ENCODE assay signal across 10 mouse cellular contexts in the genomic region with DNA sequence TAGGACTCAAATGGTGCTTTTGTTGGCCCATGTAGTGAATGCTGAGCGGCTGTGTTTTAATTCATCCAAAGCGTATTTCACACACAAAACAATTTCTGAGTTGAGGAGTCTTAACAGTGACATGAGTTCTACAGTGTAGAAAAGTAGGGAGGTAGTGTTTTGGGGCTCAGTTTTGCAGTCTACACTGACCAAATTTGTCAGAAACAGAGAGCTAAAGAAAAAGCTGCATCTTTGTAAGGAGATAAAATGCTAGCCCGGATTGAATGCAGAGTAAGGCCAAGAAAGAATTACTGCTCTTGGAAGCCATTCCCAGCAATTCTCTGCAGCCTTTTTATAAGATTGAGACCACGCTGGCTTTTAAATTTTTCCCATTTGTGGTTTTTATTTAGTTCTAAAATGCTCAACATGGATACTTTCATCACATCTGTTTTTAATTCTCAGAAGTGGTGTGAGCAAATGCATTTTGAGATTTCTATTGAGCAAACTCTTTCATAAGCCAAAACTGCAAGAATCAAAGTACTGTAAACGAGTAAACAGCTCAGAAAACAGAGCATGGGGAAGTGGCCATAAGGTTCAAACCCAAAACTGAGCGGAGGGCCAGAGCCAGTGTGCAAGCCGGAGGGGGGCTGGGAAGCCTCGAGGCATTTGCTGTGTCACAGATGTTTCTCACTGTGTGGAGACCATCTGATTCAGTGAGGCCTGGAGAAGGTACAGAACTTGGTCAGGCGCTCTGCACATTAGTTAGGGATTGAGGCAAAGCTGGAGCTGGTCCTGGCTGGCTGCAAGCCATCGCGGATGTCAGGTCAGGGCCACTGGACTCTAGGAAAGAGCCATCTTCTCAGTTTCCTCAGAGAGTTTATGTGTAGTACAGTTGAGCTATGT. TPM values are rescaled to one million over a fixed set of nuclear protein-coding genes. Genes with fewer than 3 reads are reported as not detected.
A peak's percentile ranks its signal among the peaks of the same experiment; 100 is the strongest.
DNase-seq lines count a peak whose midpoint lies in the region; ATAC-seq and TF ChIP-seq lines count a peak whose summit lies in the region.
"Had no signal": no experiment of that assay in that cellular context is flagged by ENCODE, and none has a peak within 500 bp of the region (broad histone marks: within the 10 kb centered on the region; RNA-seq: fewer than 3 reads in every experiment).

No protein-coding gene starts in this region.

- TF ChIP-seq POLR2A in spleen, adult 2 months (IDR thresholded peaks at IDR 0.05; ENCODE audit: low read depth, low read length) = no peak

- no peak for TF ChIP-seq EP300 in stomach, postnatal 0 days (optimal IDR thresholded peaks at IDR 0.05)

- no peak overlapping the region for H3K9ac ChIP-seq in stomach, postnatal 0 days (ENCODE audit: low read length)
- H3K9ac ChIP-seq in midbrain, embryonic 15.5 days = no peak overlapping the region

- no peak overlapping the region for H3K4me3 ChIP-seq in spleen, adult 2 months (ENCODE audit: extremely low read depth, insufficient read depth, insufficient read length)
- H3K4me3 ChIP-seq in stomach, postnatal 0 days (ENCODE audit: low read depth, low read length) = no peak overlapping the region
- no peak overlapping the region for H3K4me3 ChIP-seq in left cerebral cortex, adult 2 months
- no peak overlapping the region for H3K4me3 ChIP-seq in midbrain, embryonic 15.5 days
- H3K4me3 ChIP-seq: hindbrain, embryonic 10.5 days had no signal

- H3K27ac ChIP-seq in spleen, adult 2 months (ENCODE audit: insufficient read depth, low read length) = peak overlapping the region; percentile 9; the same call in 1 of the 2 replicates
- H3K27ac ChIP-seq in stomach, postnatal 0 days (replicated peaks) = peak overlapping the region; percentile 63
- no peak overlapping the region for H3K27ac ChIP-seq in left cerebral cortex, adult 2 months
- no peak overlapping the region for H3K27ac ChIP-seq in midbrain, embryonic 15.5 days
- H3K27ac ChIP-seq: hindbrain, embryonic 10.5 days; macrophage had no signal

- no peak for DNase-seq in spleen, adult 2 months (ENCODE audit: low read depth in 1 of 2, low spot score in 2 of 2)
- DNase-seq in spleen, adult 12 weeks (ENCODE audit: low spot score) = no peak
- peak; percentile 68 for DNase-seq in gastrocnemius, postnatal 10 days
- DNase-seq in kidney, postnatal 10 days = peak; percentile 64
- DNase-seq in stomach, postnatal 0 days (ENCODE audit: low spot score) = no peak
- no peak for DNase-seq in left cerebral cortex, adult 2 months (ENCODE audit: extremely low spot score in 1 of 2, low spot score in 2 of 2)
- DNase-seq in thymus, postnatal 0 days (ENCODE audit: low spot score) = no peak

- no peaks in the 10 kb centered on the region for H3K9me3 ChIP-seq in stomach, postnatal 0 days (ENCODE audit: control insufficient read depth, low read length)
- H3K9me3 ChIP-seq in midbrain, embryonic 15.5 days = no peaks in the 10 kb centered on the region
- H3K9me3 ChIP-seq: hindbrain, embryonic 10.5 days had no signal

- H3K4me1 ChIP-seq in spleen, adult 2 months (ENCODE audit: control insufficient read depth, insufficient read depth, insufficient read length) = no peaks in the 10 kb centered on the region
- no peaks in the 10 kb centered on the region for H3K4me1 ChIP-seq in stomach, postnatal 0 days (replicated peaks; ENCODE audit: control insufficient read depth, insufficient read depth)
- no peaks in the 10 kb centered on the region for H3K4me1 ChIP-seq in midbrain, embryonic 15.5 days
- H3K4me1 ChIP-seq: hindbrain, embryonic 10.5 days had no signal

- intact Hi-C loops in left cerebral cortex, adult 2 months (cut with DNase I) = no loop called here

- peaks cover 5% of the 10 kb centered on the region for H3K36me3 ChIP-seq in spleen, adult 2 months (ENCODE audit: control insufficient read depth, insufficient read depth, low read length)
- H3K36me3 ChIP-seq in stomach, postnatal 0 days (ENCODE audit: control insufficient read depth, insufficient read depth, low read length) = no peaks in the 10 kb centered on the region
- H3K36me3 ChIP-seq in midbrain, embryonic 15.5 days (replicated peaks) = no peaks in the 10 kb centered on the region
- H3K36me3 ChIP-seq: hindbrain, embryonic 10.5 days had no signal

- ATAC-seq in stomach, postnatal 0 days (ENCODE audit: low FRiP score, low TSS enrichment) = peak; percentile 45; the same call in 1 of the 2 replicates
- ATAC-seq in midbrain, embryonic 15.5 days (replicated peaks) = no peak

- 88% methylated on average over 11 of the region's 11 CpGs for WGBS in spleen, adult 2 months
- WGBS in stomach, postnatal 0 days = 70% methylated on average over 11 of the region's 11 CpGs
- WGBS in midbrain, embryonic 15.5 days = 83% methylated on average over 11 of the region's 11 CpGs

- no peak overlapping the region for H3K4me2 ChIP-seq in stomach, postnatal 0 days (replicated peaks; ENCODE audit: low read depth)
- no peak overlapping the region for H3K4me2 ChIP-seq in midbrain, embryonic 15.5 days

- H3K27me3 ChIP-seq in spleen, adult 2 months (ENCODE audit: control insufficient read depth, insufficient read depth, low read length) = no peaks in the 10 kb centered on the region
- no peaks in the 10 kb centered on the region for H3K27me3 ChIP-seq in stomach, postnatal 0 days (ENCODE audit: control insufficient read depth, insufficient read depth, low read length)
- no peaks in the 10 kb centered on the region for H3K27me3 ChIP-seq in midbrain, embryonic 15.5 days (replicated peaks)

- no peak for TF ChIP-seq CTCF in spleen, adult 2 months (IDR thresholded peaks at IDR 0.05; ENCODE audit: extremely low read depth, insufficient read depth, insufficient read length, insufficient replicate concordance)
- no peak for TF ChIP-seq CTCF in stomach, postnatal 0 days (IDR thresholded peaks at IDR 0.05; ENCODE audit: low read depth)
- TF ChIP-seq CTCF in left cerebral cortex, adult 2 months (IDR thresholded peaks at IDR 0.05) = no peak

RNA-seq across cellular contexts. Expression of gene Spata5, which starts 17.7 kb away (rescaled TPM):
- 1.5 and 2.3 TPM in 2 replicates for polyA plus RNA-seq in spleen, adult 2 months (2012; rRNA removed)
- 10 to 100 TPM; 14.5 to 14.8 TPM for total RNA-seq in gastrocnemius, postnatal 10 days (2021)
- polyA plus RNA-seq in stomach, postnatal 0 days (2015; fragmentation: Nextera tagmentation; extraction: Ambion mirVana) = 14.3 and 14.8 TPM in 2 replicates
- total RNA-seq in left cerebral cortex, adult 2 months (2021) = 10 to 100 TPM; 19.1 to 20.4 TPM
- 27.4 and 36.2 TPM in 2 replicates for polyA plus RNA-seq in midbrain, embryonic 15.5 days (2015; fragmentation: Nextera tagmentation; extraction: Ambion mirVana)
- 26.8 and 33.9 TPM in 2 replicates for polyA plus RNA-seq in thymus, postnatal 0 days (2015; fragmentation: Nextera tagmentation; extraction: Ambion mirVana)

RNA-seq across cellular contexts. Expression of gene Nudt6, which starts 18.0 kb away (rescaled TPM):
- 11.6 and 16.4 TPM in 2 replicates for polyA plus RNA-seq in spleen, adult 2 months (2012; rRNA removed)
- 10 to 100 TPM; 24.8 to 25.5 TPM for total RNA-seq in gastrocnemius, postnatal 10 days (2021)
- 9.2 and 10.8 TPM in 2 replicates for polyA plus RNA-seq in stomach, postnatal 0 days (2015; fragmentation: Nextera tagmentation; extraction: Ambion mirVana)
- 1 to 10 TPM; 6.2 to 8.4 TPM for total RNA-seq in left cerebral cortex, adult 2 months (2021)
- 8.0 and 9.7 TPM in 2 replicates for polyA plus RNA-seq in midbrain, embryonic 15.5 days (2015; fragmentation: Nextera tagmentation; extraction: Ambion mirVana)
- 14.4 and 15.4 TPM in 2 replicates for polyA plus RNA-seq in thymus, postnatal 0 days (2015; fragmentation: Nextera tagmentation; extraction: Ambion mirVana)

RNA-seq across cellular contexts. Expression of gene Fgf2, which starts 53.8 kb away (rescaled TPM):
- polyA plus RNA-seq in spleen, adult 2 months (2012; rRNA removed) = 0.92 and 1.2 TPM in 2 replicates
- total RNA-seq in gastrocnemius, postnatal 10 days (2021) = 10 to 100 TPM; 15.9 to 17.5 TPM
- 1.1 and 1.2 TPM in 2 replicates for polyA plus RNA-seq in stomach, postnatal 0 days (2015; fragmentation: Nextera tagmentation; extraction: Ambion mirVana)
- total RNA-seq in left cerebral cortex, adult 2 months (2021) = 1 to 10 TPM; 4.2 to 4.4 TPM
- polyA plus RNA-seq in midbrain, embryonic 15.5 days (2015; fragmentation: Nextera tagmentation; extraction: Ambion mirVana) = 0.34 and 0.51 TPM in 2 replicates
- polyA plus RNA-seq in thymus, postnatal 0 days (2015; fragmentation: Nextera tagmentation; extraction: Ambion mirVana) = 0.22 and 1.1 TPM in 2 replicates
- polyA plus RNA-seq: macrophage had no signal

Comparison
In these comparisons a context has a peak if more than half of its experiments do, and no peak if none do; other contexts are left out.
1. DNase-seq: peak in gastrocnemius, postnatal 10 days (single experiment) and kidney, postnatal 10 days (single experiment); none in spleen, adult 2 months (0 of 2), spleen, adult 12 weeks (single experiment), stomach, postnatal 0 days (single experiment), left cerebral cortex, adult 2 months (0 of 2) and thymus, postnatal 0 days (single experiment).
2. H3K27ac ChIP-seq: peak in spleen, adult 2 months (single experiment) and stomach, postnatal 0 days (single experiment); none in left cerebral cortex, adult 2 months (single experiment) and midbrain, embryonic 15.5 days (single experiment).